Mouse (Mus musculus): ENCODE measurements around the gene Tspan5. TPM values are rescaled to one million over a fixed set of nuclear protein-coding genes. Genes with fewer than 3 reads are reported as not detected.

Tspan5 gene
- polyA plus RNA-seq, 1 experiment from 2014 or later = 7.4 TPM

DNA sequence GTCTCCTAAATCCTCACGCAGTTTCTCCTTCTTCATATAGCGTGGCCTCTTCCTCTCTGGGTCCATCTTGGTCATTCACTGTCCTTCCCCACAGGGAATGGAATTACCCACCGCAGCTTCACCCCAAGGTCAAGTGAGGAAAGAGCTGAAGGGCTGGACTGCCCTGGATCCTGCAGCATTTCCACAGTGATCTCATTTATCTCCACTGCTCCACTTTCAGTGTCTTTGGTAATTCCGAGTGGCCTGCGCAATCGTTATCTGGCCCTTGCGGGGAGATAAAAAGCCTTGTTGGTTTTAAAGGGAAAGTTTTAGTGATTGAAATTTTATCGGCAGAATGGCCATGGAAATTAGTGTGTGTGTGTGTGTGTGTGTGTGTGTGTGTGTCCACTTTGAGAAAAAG lies 14.4 kb upstream of the Tspan5 start:
- H3K4me1 ChIP-seq (replicated peaks; ENCODE audit: control insufficient read depth, insufficient read depth, low read length) = no peaks in the 10 kb centered on the region
- H3K4me3 ChIP-seq (ENCODE audit: low read depth, low read length) = no peak overlapping the region
- no peak overlapping the region for H3K9ac ChIP-seq (ENCODE audit: low read depth, low read length)
- no peak overlapping the region for H3K27ac ChIP-seq (ENCODE audit: low read depth, low read length)
- TF ChIP-seq CTCF (IDR thresholded peaks at IDR 0.05; ENCODE audit: low read depth) = no peak
- no peak overlapping the region for H3K4me2 ChIP-seq (replicated peaks; ENCODE audit: low read depth)
- no peaks in the 10 kb centered on the region for H3K9me3 ChIP-seq (ENCODE audit: control insufficient read depth)
- H3K36me3 ChIP-seq (ENCODE audit: control insufficient read depth, insufficient read depth) = no peaks in the 10 kb centered on the region
- H3K27me3 ChIP-seq (replicated peaks; ENCODE audit: control insufficient read depth, insufficient read depth, low read length) = no peaks in the 10 kb centered on the region
- ATAC-seq = no peak
- WGBS = 73% methylated on average over 8 of the region's 8 CpGs

DNA sequence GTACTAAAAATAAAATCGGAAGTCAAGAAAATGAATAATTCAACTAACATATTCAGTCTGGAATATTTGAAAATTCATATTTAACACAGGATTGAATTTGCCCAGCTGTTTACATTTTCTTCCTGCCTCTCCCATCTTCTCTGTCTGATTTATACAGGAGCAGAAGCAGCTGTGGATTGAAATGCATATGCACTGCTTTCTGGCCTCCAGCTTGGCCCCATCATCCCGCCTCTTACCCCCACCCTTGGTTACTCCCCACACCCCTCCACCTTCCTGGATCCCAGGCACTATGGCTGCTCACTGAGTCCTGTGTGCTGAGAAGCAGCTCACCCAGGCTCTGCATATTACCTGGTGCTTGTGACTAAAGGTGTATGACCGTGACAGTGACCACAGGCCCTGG lies 13.2 kb upstream of the Tspan5 start:
- no peak for ATAC-seq
- no peaks in the 10 kb centered on the region for H3K36me3 ChIP-seq (ENCODE audit: control insufficient read depth, insufficient read depth)
- H3K9me3 ChIP-seq (ENCODE audit: control insufficient read depth) = no peaks in the 10 kb centered on the region
- H3K27ac ChIP-seq (ENCODE audit: low read depth, low read length) = no peak overlapping the region
- TF ChIP-seq CTCF (IDR thresholded peaks at IDR 0.05; ENCODE audit: low read depth) = no peak
- no peaks in the 10 kb centered on the region for H3K27me3 ChIP-seq (replicated peaks; ENCODE audit: control insufficient read depth, insufficient read depth, low read length)
- WGBS = 78% methylated on average over 3 of the region's 3 CpGs
- no peak overlapping the region for H3K4me3 ChIP-seq (ENCODE audit: low read depth, low read length)
- no peak overlapping the region for H3K9ac ChIP-seq (ENCODE audit: low read depth, low read length)
- no peak overlapping the region for H3K4me2 ChIP-seq (replicated peaks; ENCODE audit: low read depth)
- H3K4me1 ChIP-seq (replicated peaks; ENCODE audit: control insufficient read depth, insufficient read depth, low read length) = no peaks in the 10 kb centered on the region

DNA sequence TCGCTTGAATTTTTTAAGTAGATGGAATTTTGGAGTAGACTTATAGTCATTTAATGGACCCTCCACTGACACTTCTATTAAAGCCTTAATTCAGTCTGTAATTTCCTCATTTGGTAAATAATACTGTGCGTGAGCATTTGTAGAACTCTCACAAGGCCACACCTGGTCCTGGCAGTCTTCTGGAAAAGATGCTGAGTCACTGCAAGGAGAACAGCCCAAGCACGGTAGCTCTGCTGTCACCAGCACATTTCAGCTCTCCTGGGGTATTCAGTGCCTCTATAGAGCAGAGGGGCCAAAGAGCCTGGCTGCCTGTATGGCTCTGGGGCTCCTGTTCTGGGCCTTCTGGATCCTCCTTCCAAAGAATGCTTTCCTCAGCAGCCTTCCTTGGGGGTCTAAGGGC lies 11.2 kb upstream of the Tspan5 start:
- Histone ChIP-seq H3K4me2 (replicated peaks; ENCODE audit: low read depth) (no peak overlapping the region), H3K36me3 (ENCODE audit: control insufficient read depth, insufficient read depth) (no peaks in the 10 kb centered on the region), H3K27me3 (replicated peaks; ENCODE audit: control insufficient read depth, insufficient read depth, low read length) (no peaks in the 10 kb centered on the region), H3K4me3 (ENCODE audit: low read depth, low read length) (no peak overlapping the region), H3K9me3 (ENCODE audit: control insufficient read depth) (no peaks in the 10 kb centered on the region), H3K4me1 (replicated peaks; ENCODE audit: control insufficient read depth, insufficient read depth, low read length) (no peaks in the 10 kb centered on the region), H3K27ac (ENCODE audit: low read depth, low read length) (no peak overlapping the region), H3K9ac (ENCODE audit: low read depth, low read length) (no peak overlapping the region)
- WGBS = 64% methylated on average over 3 of the region's 3 CpGs
- no peak for TF ChIP-seq CTCF (IDR thresholded peaks at IDR 0.05; ENCODE audit: low read depth)
- no peak for ATAC-seq

DNA sequence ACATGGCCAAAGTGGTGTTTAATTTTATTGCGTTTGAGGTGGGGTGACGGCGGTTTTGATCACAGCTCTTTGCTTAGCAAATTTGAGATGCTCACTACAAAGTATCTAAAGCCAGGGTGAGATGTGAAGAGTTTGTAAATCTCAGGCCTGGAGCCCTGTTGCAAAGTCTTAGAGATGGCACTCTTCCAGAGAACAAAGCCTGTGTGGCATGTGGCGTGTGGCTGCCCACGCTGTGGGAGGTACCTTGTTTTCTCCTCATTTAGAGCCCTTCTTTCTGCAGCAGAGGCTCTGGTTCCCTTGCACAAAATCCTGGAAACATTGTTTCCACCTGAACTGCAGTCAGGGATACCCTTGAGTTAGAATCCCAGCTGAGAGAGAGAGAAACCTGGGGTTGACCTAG lies 6.2 kb upstream of the Tspan5 start:
- ATAC-seq = no peak
- Histone ChIP-seq H3K27ac (ENCODE audit: low read depth, low read length) (no peak overlapping the region), H3K36me3 (ENCODE audit: control insufficient read depth, insufficient read depth) (no peaks in the 10 kb centered on the region), H3K4me1 (replicated peaks; ENCODE audit: control insufficient read depth, insufficient read depth, low read length) (no peaks in the 10 kb centered on the region), H3K27me3 (replicated peaks; ENCODE audit: control insufficient read depth, insufficient read depth, low read length) (peaks cover under 1% of the 10 kb centered on the region; the same call in 1 of the 2 replicates), H3K9me3 (ENCODE audit: control insufficient read depth) (no peaks in the 10 kb centered on the region), H3K4me3 (ENCODE audit: low read depth, low read length) (no peak overlapping the region), H3K9ac (ENCODE audit: low read depth, low read length) (no peak overlapping the region), H3K4me2 (replicated peaks; ENCODE audit: low read depth) (no peak overlapping the region)
- 88% methylated on average over 5 of the region's 5 CpGs for WGBS
- no peak for TF ChIP-seq CTCF (IDR thresholded peaks at IDR 0.05; ENCODE audit: low read depth)

DNA sequence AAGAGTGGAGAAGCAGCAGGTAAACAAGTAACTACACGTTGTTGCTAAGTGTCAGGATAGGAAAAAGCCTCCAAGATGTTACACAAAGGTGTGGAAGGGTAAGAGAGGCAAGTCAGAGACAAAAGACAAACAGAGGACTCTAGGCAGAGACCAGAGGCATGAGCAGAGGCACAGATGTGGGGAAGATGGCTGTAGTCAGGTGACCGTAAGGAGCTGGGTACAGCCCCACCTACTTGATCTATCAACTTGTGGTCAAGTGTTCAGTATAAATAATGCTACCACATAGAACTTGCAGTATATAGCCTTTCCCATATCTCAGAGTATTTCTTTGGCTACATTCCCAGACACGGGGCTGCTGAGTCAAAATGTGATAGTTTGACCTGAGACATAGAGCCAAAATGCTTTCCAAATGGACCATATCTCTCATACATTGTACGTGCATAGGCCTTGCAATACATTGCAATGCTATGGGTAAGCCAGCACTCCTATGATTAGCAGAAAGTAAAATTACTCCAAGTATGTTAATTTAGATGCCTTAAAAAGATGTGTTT lies 2.8 kb upstream of the Tspan5 start:
- H3K27me3 ChIP-seq (replicated peaks; ENCODE audit: control insufficient read depth, insufficient read depth, low read length) = peaks cover 11% of the 10 kb centered on the region; the same call in 1 of the 2 replicates
- H3K4me2 ChIP-seq (replicated peaks; ENCODE audit: low read depth) = no peak overlapping the region
- no peaks in the 10 kb centered on the region for H3K36me3 ChIP-seq (ENCODE audit: control insufficient read depth, insufficient read depth)
- no peak for ATAC-seq
- no peak overlapping the region for H3K27ac ChIP-seq (ENCODE audit: low read depth, low read length)
- WGBS = 58% methylated on average over 4 of the region's 4 CpGs
- no peaks in the 10 kb centered on the region for H3K4me1 ChIP-seq (replicated peaks; ENCODE audit: control insufficient read depth, insufficient read depth, low read length)
- no peak overlapping the region for H3K9ac ChIP-seq (ENCODE audit: low read depth, low read length)
- no peak overlapping the region for H3K4me3 ChIP-seq (ENCODE audit: low read depth, low read length)
- no peak for TF ChIP-seq CTCF (IDR thresholded peaks at IDR 0.05; ENCODE audit: low read depth)
- no peaks in the 10 kb centered on the region for H3K9me3 ChIP-seq (ENCODE audit: control insufficient read depth)

DNA sequence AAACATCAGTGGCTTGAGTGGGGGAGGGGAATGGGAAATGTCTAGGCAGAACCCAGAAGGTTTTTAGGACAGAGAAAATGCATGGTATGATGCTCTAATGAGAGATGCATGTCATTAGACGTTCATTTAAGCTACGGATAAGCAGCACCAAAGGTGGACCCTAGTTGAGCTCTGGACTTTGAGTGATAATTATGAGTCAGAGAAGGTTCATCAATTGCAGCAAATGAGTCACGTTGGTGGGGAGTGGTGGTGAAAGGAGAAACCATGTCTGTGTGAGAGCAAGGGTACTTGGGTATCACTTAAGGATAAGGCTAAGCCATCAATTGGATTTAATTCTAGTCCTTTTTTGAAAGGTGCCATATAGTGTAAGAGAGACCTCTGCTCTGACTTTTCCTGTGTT lies 1.7 kb upstream of the Tspan5 start:
- Histone ChIP-seq H3K27me3 (replicated peaks; ENCODE audit: control insufficient read depth, insufficient read depth, low read length) (peaks cover 11% of the 10 kb centered on the region; the same call in 1 of the 2 replicates), H3K4me1 (replicated peaks; ENCODE audit: control insufficient read depth, insufficient read depth, low read length) (no peaks in the 10 kb centered on the region), H3K36me3 (ENCODE audit: control insufficient read depth, insufficient read depth) (no peaks in the 10 kb centered on the region), H3K27ac (ENCODE audit: low read depth, low read length) (no peak overlapping the region), H3K4me2 (replicated peaks; ENCODE audit: low read depth) (no peak overlapping the region), H3K9me3 (ENCODE audit: control insufficient read depth) (no peaks in the 10 kb centered on the region), H3K9ac (ENCODE audit: low read depth, low read length) (no peak overlapping the region), H3K4me3 (ENCODE audit: low read depth, low read length) (no peak overlapping the region)
- WGBS = 70% methylated on average over 3 of the region's 3 CpGs
- ATAC-seq = no peak
- TF ChIP-seq CTCF (IDR thresholded peaks at IDR 0.05; ENCODE audit: low read depth) = no peak

Measured in intestine, postnatal 0 days (tissue).